Mouse (Mus musculus) liver, adult 2 months (tissue): ENCODE results near the gene Tmem25. TPM values are rescaled to one million over a fixed set of nuclear protein-coding genes. Genes with fewer than 3 reads are reported as not detected.

Experiments
- DNase-seq: peaks from one replicate; pipeline ENCODE4 v3.0.0-alpha.2; 2011; ENCODE audit warnings: low read depth, low spot score; ENCODE audit errors: extremely low read depth
- H3K27ac ChIP-seq: fragments of 200-500 bp; replicated peaks from 2 replicates; pipeline ENCODE4 v1.5.1; 2012; ENCODE audit warnings: low read depth, mild to moderate bottlenecking, control low read depth, inconsistent platforms, low read length; ENCODE audit not compliant: insufficient read depth
- H3K27me3 ChIP-seq: fragments of 200-500 bp; 2 replicates; pipeline ENCODE4 v1.6.1; 2012; ENCODE audit warnings: mild to moderate bottlenecking, moderate library complexity, low read length, inconsistent platforms; ENCODE audit not compliant: control insufficient read depth, insufficient read depth
- H3K36me3 ChIP-seq: fragments of 200-500 bp; 2 replicates; pipeline ENCODE4 v1.6.1; 2012; ENCODE audit warnings: low read length, inconsistent platforms; ENCODE audit not compliant: control insufficient read depth, insufficient read depth
- H3K4me1 ChIP-seq: fragments of 200-500 bp; 2 replicates; pipeline ENCODE4 v1.6.1; 2011; ENCODE audit warnings: low read length; ENCODE audit not compliant: control insufficient read depth, insufficient read depth
- H3K4me3 ChIP-seq: fragments of 200-500 bp; 2 replicates; pipeline ENCODE4 v1.5.1; 2011; ENCODE audit warnings: low read depth, mild to moderate bottlenecking, control low read depth, low read length, moderate library complexity; ENCODE audit not compliant: insufficient read depth
- H3K79me2 ChIP-seq: fragments of 200-500 bp; 2 replicates; pipeline ENCODE4 v1.6.1; 2012; ENCODE audit warnings: inconsistent platforms, mild to moderate bottlenecking, low read length, moderate library complexity; ENCODE audit not compliant: control insufficient read depth, insufficient read depth
- H3K9ac ChIP-seq: fragments of 200-500 bp; 2 replicates; pipeline ENCODE4 v1.6.1; 2012; ENCODE audit warnings: low read depth, mild to moderate bottlenecking, control low read depth, inconsistent platforms, low read length
- CTCF ChIP-seq: fragments of 200-500 bp; IDR thresholded peaks from 2 replicates; pipeline ENCODE4 v1.5.1; 2011; ENCODE audit warnings: low read depth, low read length, control low read depth
- POLR2A ChIP-seq: fragments of 200-500 bp; IDR thresholded peaks from 2 replicates; pipeline ENCODE4 v1.6.1; 2011; ENCODE audit warnings: low read length, control low read depth; ENCODE audit not compliant: insufficient read depth; ENCODE audit errors: extremely low read depth
- WGBS: fragments of 180-500 bp; shearing (Covaris S2); methylation state at CpG from one replicate; pipeline ENCODE4 v1.1.7; 2018; 5-methylcytosine and 5-hydroxymethylcytosine counted together
- polyA plus RNA-seq: library from polyadenylated mRNA; depleted of rRNA; stranded (reverse); fragments of >200 nt; gene quantifications from 2 replicates; pipeline ENCODE4 v1.2.3, GENCODE M21; 2012
- total RNA-seq: library from RNA; depleted of rRNA; stranded (reverse); fragments of >200 nt; gene quantifications from 2 replicates; pipeline ENCODE4 v1.2.3, GENCODE M21; 2014

Tmem25 gene
- total and polyA plus RNA-seq, 2 experiments: 17.1 to 77.3 TPM

GRCm38 (mm10) chr9:44799958-44800324 is 834 bp upstream of the Tmem25 start:
- no peak for TF ChIP-seq CTCF
- no peak for TF ChIP-seq POLR2A
- DNase-seq: no peak
- peak overlapping the region; percentile 91 for H3K27ac ChIP-seq
- H3K79me2 ChIP-seq: peaks cover 7% of the 10 kb centered on the region; the same call in 1 of the 2 replicates
- peaks cover 20% of the 10 kb centered on the region for H3K4me1 ChIP-seq
- no peaks in the 10 kb centered on the region for H3K27me3 ChIP-seq
- H3K4me3 ChIP-seq: peak overlapping the region; percentile 58
- peaks cover 19% of the 10 kb centered on the region; the same call in 1 of the 2 replicates for H3K36me3 ChIP-seq
- 8% methylated on average over 9 of the region's 9 CpGs for WGBS
- peak overlapping the region; percentile 70 for H3K9ac ChIP-seq

GRCm38 (mm10) chr9:44798298-44798697 is 809 bp downstream of the Tmem25 start:
- Histone ChIP-seq H3K9ac (peak overlapping the region; percentile 36), H3K27me3 (no peaks in the 10 kb centered on the region), H3K27ac (peak overlapping the region; percentile 27; the same call in 1 of the 2 replicates), H3K36me3 (peaks cover 24% of the 10 kb centered on the region; the same call in 1 of the 2 replicates), H3K4me3 (no peak overlapping the region), H3K4me1 (peaks cover 15% of the 10 kb centered on the region), H3K79me2 (peaks cover 7% of the 10 kb centered on the region; the same call in 1 of the 2 replicates)
- DNase-seq: no peak
- no peak for TF ChIP-seq POLR2A
- no peak for TF ChIP-seq CTCF
- 65% methylated on average over 7 of the region's 7 CpGs for WGBS

- Histone ChIP-seq H3K4me1 (no peaks in the 10 kb centered on the region), H3K79me2 (no peaks in the 10 kb centered on the region), H3K4me3 (no peak overlapping the region), H3K27me3 (no peaks in the 10 kb centered on the region), H3K9ac (no peak overlapping the region), H3K27ac (no peak overlapping the region), H3K36me3 (peaks cover 27% of the 10 kb centered on the region)
- 81% methylated on average over 9 of the region's 9 CpGs for WGBS
- TF ChIP-seq POLR2A (no peak), CTCF (no peak)
- no peak for DNase-seq
Observed at GRCm38 (mm10) chr9:44792842-44793241, 6.3 kb downstream of the Tmem25 start.

- peak; percentile 82 for TF ChIP-seq CTCF
- TF ChIP-seq POLR2A: no peak
- H3K36me3 ChIP-seq: 0 out of 2 replicates have a peak, but pooled peaks cover under 1% of the 10 kb centered on the region
- no peaks in the 10 kb centered on the region; the same call in 1 of the 2 replicates for H3K79me2 ChIP-seq
- under 1% methylated on average over 41 of the region's 41 CpGs for WGBS
- H3K4me3 ChIP-seq: peak overlapping the region; percentile 66
- H3K27ac ChIP-seq: peak overlapping the region; percentile 79
- no peaks in the 10 kb centered on the region for H3K27me3 ChIP-seq
- peak overlapping the region; percentile 88 for H3K9ac ChIP-seq
- peaks cover 3% of the 10 kb centered on the region; the same call in 1 of the 2 replicates for H3K4me1 ChIP-seq
- peak; percentile 84 for DNase-seq
Observed at GRCm38 (mm10) chr9:44772750-44773651, 26.1 kb downstream of the Tmem25 start.

GRCm38 (mm10) chr9:44772392-44772749 is 26.7 kb downstream of the Tmem25 start:
- no peak overlapping the region for H3K4me3 ChIP-seq
- peaks cover 2% of the 10 kb centered on the region for H3K79me2 ChIP-seq
- H3K27ac ChIP-seq: peak overlapping the region; percentile 26; the same call in 1 of the 2 replicates
- no peak for TF ChIP-seq POLR2A
- no peak for TF ChIP-seq CTCF
- no peaks in the 10 kb centered on the region for H3K27me3 ChIP-seq
- H3K9ac ChIP-seq: no peak overlapping the region
- DNase-seq: no peak
- H3K36me3 ChIP-seq: no peaks in the 10 kb centered on the region
- peaks cover 3% of the 10 kb centered on the region; the same call in 1 of the 2 replicates for H3K4me1 ChIP-seq
- 21% methylated on average over 5 of the region's 5 CpGs for WGBS
